Mouse (Mus musculus): Measurements from ENCODE around the gene AI661453. TPM values are rescaled to one million over a fixed set of nuclear protein-coding genes. Genes with fewer than 3 reads are reported as not detected.

AI661453 gene
- polyA plus RNA-seq, 1 experiment from 2014 or later: 2.8 TPM

GRCm38 (mm10) chr17:47509031-47509705 is 72.8 kb downstream of the AI661453 start:
- Histone ChIP-seq H3K9ac (replicated peaks; ENCODE audit: low read depth) (no peak overlapping the region), H3K36me3 (ENCODE audit: insufficient read depth, low read length) (no peaks in the 10 kb centered on the region)

GRCm38 (mm10) chr17:47511111-47512020 is 75.0 kb downstream of the AI661453 start:
- peak overlapping the region; percentile 27 for H3K4me3 ChIP-seq (ENCODE audit: low read depth, low read length)
- WGBS: 5% methylated on average over 25 of the region's 25 CpGs

More at GRCm38 (mm10) chr17:47509031-47509705, 72.8 kb downstream of the AI661453 start:
- TF ChIP-seq EP300 (IDR thresholded peaks at IDR 0.05): no peak
- TF ChIP-seq CTCF (IDR thresholded peaks at IDR 0.05): no peak
- Histone ChIP-seq H3K27me3 (replicated peaks; ENCODE audit: insufficient read depth, low read length) (no peaks in the 10 kb centered on the region), H3K27ac (ENCODE audit: low read length) (peak overlapping the region; percentile 99), H3K9me3 (ENCODE audit: low read length) (no peaks in the 10 kb centered on the region), H3K4me1 (ENCODE audit: insufficient read depth, low read depth, low read length) (peaks cover 54% of the 10 kb centered on the region), H3K4me3 (ENCODE audit: low read depth, low read length) (no peak overlapping the region), H3K4me2 (replicated peaks; ENCODE audit: low read depth, low read length) (peak overlapping the region; percentile 6; the same call in 1 of the 2 replicates)
- DNase-seq (ENCODE audit: low spot score): peak; percentile 52
- 51% methylated on average over 9 of the region's 9 CpGs for WGBS
- ATAC-seq: no peak

GRCm38 (mm10) chr17:47512956-47513775 is 76.8 kb downstream of the AI661453 start:
- Histone ChIP-seq H3K27me3 (replicated peaks; ENCODE audit: insufficient read depth, low read length) (no peaks in the 10 kb centered on the region), H3K4me3 (ENCODE audit: low read depth, low read length) (no peak overlapping the region), H3K4me2 (replicated peaks; ENCODE audit: low read depth, low read length) (no peak overlapping the region), H3K27ac (ENCODE audit: low read length) (peak overlapping the region; percentile 93), H3K4me1 (ENCODE audit: insufficient read depth, low read depth, low read length) (peaks cover 29% of the 10 kb centered on the region; the same call in 1 of the 2 replicates), H3K9ac (replicated peaks; ENCODE audit: low read depth) (no peak overlapping the region), H3K36me3 (ENCODE audit: insufficient read depth, low read length) (peaks cover 5% of the 10 kb centered on the region; the same call in 1 of the 2 replicates), H3K9me3 (ENCODE audit: low read length) (no peaks in the 10 kb centered on the region)
- TF ChIP-seq EP300 (IDR thresholded peaks at IDR 0.05): no peak
- no peak for TF ChIP-seq CTCF (IDR thresholded peaks at IDR 0.05)
- DNase-seq (ENCODE audit: low spot score) (peak; percentile 83), ATAC-seq (no peak)
- 52% methylated on average over 10 of the region's 10 CpGs for WGBS

More at GRCm38 (mm10) chr17:47511111-47512020, 75.0 kb downstream of the AI661453 start:
- peak; percentile 96 for TF ChIP-seq CTCF (IDR thresholded peaks at IDR 0.05)
- peak; percentile 76 for TF ChIP-seq EP300 (IDR thresholded peaks at IDR 0.05)
- ATAC-seq (peak; percentile 89), DNase-seq (ENCODE audit: low spot score) (peak; percentile 100)
- Histone ChIP-seq H3K4me2 (replicated peaks; ENCODE audit: low read depth, low read length) (peak overlapping the region; percentile 49), H3K9ac (replicated peaks; ENCODE audit: low read depth) (peak overlapping the region; percentile 13; the same call in 1 of the 2 replicates), H3K27me3 (replicated peaks; ENCODE audit: insufficient read depth, low read length) (no peaks in the 10 kb centered on the region), H3K4me1 (ENCODE audit: insufficient read depth, low read depth, low read length) (peaks cover 40% of the 10 kb centered on the region), H3K27ac (ENCODE audit: low read length) (peak overlapping the region; percentile 93), H3K36me3 (ENCODE audit: insufficient read depth, low read length) (peaks cover 4% of the 10 kb centered on the region; the same call in 1 of the 2 replicates), H3K9me3 (ENCODE audit: low read length) (no peaks in the 10 kb centered on the region)

- no peak for TF ChIP-seq EP300 (IDR thresholded peaks at IDR 0.05)
- no peak for TF ChIP-seq CTCF (IDR thresholded peaks at IDR 0.05)
- Histone ChIP-seq H3K4me1 (ENCODE audit: insufficient read depth, low read depth, low read length) (peaks cover 32% of the 10 kb centered on the region; the same call in 1 of the 2 replicates), H3K9me3 (ENCODE audit: low read length) (no peaks in the 10 kb centered on the region), H3K4me2 (replicated peaks; ENCODE audit: low read depth, low read length) (no peak overlapping the region), H3K36me3 (ENCODE audit: insufficient read depth, low read length) (peaks cover 5% of the 10 kb centered on the region; the same call in 1 of the 2 replicates), H3K27me3 (replicated peaks; ENCODE audit: insufficient read depth, low read length) (no peaks in the 10 kb centered on the region), H3K27ac (ENCODE audit: low read length) (no peak overlapping the region), H3K4me3 (ENCODE audit: low read depth, low read length) (no peak overlapping the region), H3K9ac (replicated peaks; ENCODE audit: low read depth) (no peak overlapping the region)
- ATAC-seq: no peak
- no peak for DNase-seq (ENCODE audit: low spot score)
- 82% methylated on average over 7 of the region's 7 CpGs for WGBS
These were observed 78.9 kb downstream of the AI661453 start for GRCm38 (mm10) chr17:47515180-47515844.

GRCm38 (mm10) chr17:47516232-47516631 is 79.8 kb downstream of the AI661453 start:
- 95% methylated on average over 3 of the region's 3 CpGs for WGBS
- peaks cover 5% of the 10 kb centered on the region; the same call in 1 of the 2 replicates for H3K36me3 ChIP-seq (ENCODE audit: insufficient read depth, low read length)
- no peak for DNase-seq (ENCODE audit: low spot score)
- no peak overlapping the region for H3K4me3 ChIP-seq (ENCODE audit: low read depth, low read length)
- H3K4me2 ChIP-seq (replicated peaks; ENCODE audit: low read depth, low read length): no peak overlapping the region
- H3K4me1 ChIP-seq (ENCODE audit: insufficient read depth, low read depth, low read length): peaks cover 28% of the 10 kb centered on the region; the same call in 1 of the 2 replicates
- H3K27me3 ChIP-seq (replicated peaks; ENCODE audit: insufficient read depth, low read length): no peaks in the 10 kb centered on the region
- no peak overlapping the region for H3K27ac ChIP-seq (ENCODE audit: low read length)
- ATAC-seq: no peak
- TF ChIP-seq EP300 (IDR thresholded peaks at IDR 0.05) (no peak), CTCF (IDR thresholded peaks at IDR 0.05) (peak; percentile 49)
- H3K9ac ChIP-seq (replicated peaks; ENCODE audit: low read depth): no peak overlapping the region
- no peaks in the 10 kb centered on the region for H3K9me3 ChIP-seq (ENCODE audit: low read length)

All from lung, postnatal 0 days (tissue).